Mouse (Mus musculus) forebrain, embryonic 14.5 days (tissue): ENCODE measurements around the gene Rrp7a. TPM values are rescaled to one million over a fixed set of nuclear protein-coding genes. Genes with fewer than 3 reads are reported as not detected.

ENCODE experiments used
- ATAC-seq: fragments of 200-750 bp; cut with Nextera tagmentation; 2 replicates; pipeline ENCODE4 v1.8.0; 2017; ENCODE audit warnings: mild to moderate bottlenecking, moderate library complexity
- DNase-seq: peaks from one replicate; pipeline ENCODE4 v3.0.0-alpha.2; 2015; ENCODE audit warnings: low spot score
- H3K27ac ChIP-seq: fragments of 300-500 bp; sonication (generic); 2 replicates; pipeline ENCODE4 v1.5.1; 2014; ENCODE audit warnings: low read depth, mild to moderate bottlenecking, control low read depth, low read length, moderate library complexity
- H3K27me3 ChIP-seq: fragments of 300-500 bp; sonication (generic); replicated peaks from 2 replicates; pipeline ENCODE4 v1.6.1; 2014; ENCODE audit warnings: low read length, control low read depth, mixed read lengths; ENCODE audit not compliant: control insufficient read depth, insufficient read depth
- H3K36me3 ChIP-seq: fragments of 300-500 bp; sonication (generic); 2 replicates; pipeline ENCODE4 v1.6.1; 2014; ENCODE audit warnings: low read length, control low read depth; ENCODE audit not compliant: control insufficient read depth, insufficient read depth
- H3K4me1 ChIP-seq: fragments of 300-500 bp; sonication (generic); 2 replicates; pipeline ENCODE4 v1.6.1; 2014; ENCODE audit warnings: antibody characterized with exemption, low read length, control low read depth; ENCODE audit not compliant: control insufficient read depth, insufficient read depth
- H3K4me2 ChIP-seq: fragments of 300-500 bp; sonication (generic); 2 replicates; pipeline ENCODE4 v1.6.1; 2014; ENCODE audit warnings: mild to moderate bottlenecking, control low read depth, low read length
- H3K4me3 ChIP-seq: fragments of 300-500 bp; sonication (generic); 2 replicates; pipeline ENCODE4 v1.5.1; 2014; ENCODE audit warnings: low read depth, low read length, control low read depth
- H3K9ac ChIP-seq: fragments of 300-500 bp; sonication (generic); 2 replicates; pipeline ENCODE4 v1.6.1; 2014; ENCODE audit warnings: mild to moderate bottlenecking, low read length, control low read depth, moderate library complexity
- H3K9me3 ChIP-seq: fragments of 300-500 bp; sonication (generic); replicated peaks from 2 replicates; pipeline ENCODE4 v1.6.1; 2016; ENCODE audit warnings: low read length, control low read depth, mixed read lengths; ENCODE audit not compliant: control insufficient read depth
- WGBS: fragments of 180-500 bp; shearing (Covaris S2); extraction: QIAGEN DNeasy Blood & Tissue Kit; methylation state at CpG from one replicate; pipeline ENCODE4 v1.1.7; 2014; 5-methylcytosine and 5-hydroxymethylcytosine counted together
- polyA plus RNA-seq: library from polyadenylated mRNA; unstranded; fragments of >200 nt; fragmentation: Nextera tagmentation; extraction: Ambion mirVana; gene quantifications from 2 replicates; pipeline ENCODE4 v1.2.1, GENCODE M21; 2014

The Rrp7a gene
- polyA plus RNA-seq, 1 experiment from 2014 or later = 64.2 TPM

- H3K36me3 ChIP-seq = peaks cover 62% of the 10 kb centered on the region
Observed at GRCm38 (mm10) chr15:83126582-83126981, 4.0 kb upstream of the Rrp7a start.

GRCm38 (mm10) chr15:83124625-83125024 lies 2.0 kb upstream of the Rrp7a start:
- 67% methylated on average over 5 of the region's 5 CpGs for WGBS
- no peak for DNase-seq
- H3K36me3 ChIP-seq = peaks cover 47% of the 10 kb centered on the region

More at GRCm38 (mm10) chr15:83126582-83126981, 4.0 kb upstream of the Rrp7a start:
- DNase-seq = no peak
- no peak overlapping the region for H3K4me2 ChIP-seq
- H3K4me1 ChIP-seq = peaks cover under 1% of the 10 kb centered on the region; the same call in 1 of the 2 replicates
- no peaks in the 10 kb centered on the region for H3K9me3 ChIP-seq
- H3K27ac ChIP-seq = no peak overlapping the region
- no peak for ATAC-seq
- H3K4me3 ChIP-seq = no peak overlapping the region
- no peaks in the 10 kb centered on the region for H3K27me3 ChIP-seq
- H3K9ac ChIP-seq = no peak overlapping the region
- WGBS = 91% methylated on average over 9 of the region's 9 CpGs

GRCm38 (mm10) chr15:83121709-83122565 lies 664 bp downstream of the Rrp7a start:
- 3% methylated on average over 40 of the region's 43 CpGs for WGBS
- H3K4me2 ChIP-seq = peak overlapping the region; percentile 78
- ATAC-seq = peak; percentile 62

More at GRCm38 (mm10) chr15:83124625-83125024, 2.0 kb upstream of the Rrp7a start:
- no peak for ATAC-seq
- H3K27ac ChIP-seq = no peak overlapping the region
- H3K4me3 ChIP-seq = no peak overlapping the region
- no peak overlapping the region for H3K4me2 ChIP-seq
- peaks cover 3% of the 10 kb centered on the region; the same call in 1 of the 2 replicates for H3K4me1 ChIP-seq
- H3K9ac ChIP-seq = no peak overlapping the region
- no peaks in the 10 kb centered on the region for H3K27me3 ChIP-seq
- H3K9me3 ChIP-seq = no peaks in the 10 kb centered on the region

GRCm38 (mm10) chr15:83118360-83118759 lies 4.2 kb downstream of the Rrp7a start:
- no peak for ATAC-seq
- 54% methylated on average over 7 of the region's 7 CpGs for WGBS
- Histone ChIP-seq H3K4me1 (peaks cover 3% of the 10 kb centered on the region; the same call in 1 of the 2 replicates), H3K27ac (0 out of 2 replicates have a peak overlapping the region, but pooled peaks have one; percentile 27), H3K4me2 (no peak overlapping the region), H3K9me3 (no peaks in the 10 kb centered on the region), H3K4me3 (no peak overlapping the region), H3K27me3 (no peaks in the 10 kb centered on the region), H3K9ac (peak overlapping the region; percentile 7; the same call in 1 of the 2 replicates), H3K36me3 (peaks cover 44% of the 10 kb centered on the region)
- DNase-seq = peak; percentile 92

More at GRCm38 (mm10) chr15:83121709-83122565, 664 bp downstream of the Rrp7a start:
- Histone ChIP-seq H3K9ac (peak overlapping the region; percentile 71), H3K4me1 (peaks cover 3% of the 10 kb centered on the region; the same call in 1 of the 2 replicates), H3K36me3 (peaks cover 45% of the 10 kb centered on the region), H3K9me3 (no peaks in the 10 kb centered on the region), H3K4me3 (peak overlapping the region; percentile 80), H3K27me3 (no peaks in the 10 kb centered on the region), H3K27ac (peak overlapping the region; percentile 77)
- peak; percentile 77 for DNase-seq

- no peak overlapping the region for H3K27ac ChIP-seq
- 43% methylated on average over 6 of the region's 6 CpGs for WGBS
Observed at GRCm38 (mm10) chr15:83115071-83115470, 7.5 kb downstream of the Rrp7a start.

GRCm38 (mm10) chr15:83114106-83114505 lies 8.5 kb downstream of the Rrp7a start:
- ATAC-seq = no peak
- WGBS = 75% methylated on average over 9 of the region's 9 CpGs
- H3K36me3 ChIP-seq = peaks cover 36% of the 10 kb centered on the region
- no peaks in the 10 kb centered on the region for H3K27me3 ChIP-seq
- DNase-seq = no peak
- no peak overlapping the region for H3K4me2 ChIP-seq
- H3K27ac ChIP-seq = no peak overlapping the region
- H3K4me1 ChIP-seq = peaks cover 5% of the 10 kb centered on the region; the same call in 1 of the 2 replicates
- H3K9me3 ChIP-seq = no peaks in the 10 kb centered on the region
- no peak overlapping the region for H3K9ac ChIP-seq
- H3K4me3 ChIP-seq = no peak overlapping the region

More at GRCm38 (mm10) chr15:83115071-83115470, 7.5 kb downstream of the Rrp7a start:
- no peak overlapping the region for H3K4me2 ChIP-seq
- ATAC-seq (no peak), DNase-seq (no peak)
- peaks cover 42% of the 10 kb centered on the region for H3K36me3 ChIP-seq
- no peaks in the 10 kb centered on the region for H3K9me3 ChIP-seq
- H3K4me1 ChIP-seq = peaks cover 5% of the 10 kb centered on the region; the same call in 1 of the 2 replicates
- no peak overlapping the region for H3K4me3 ChIP-seq
- H3K9ac ChIP-seq = no peak overlapping the region
- no peaks in the 10 kb centered on the region for H3K27me3 ChIP-seq

GRCm38 (mm10) chr15:83112898-83113297 lies 9.7 kb downstream of the Rrp7a start:
- peaks cover 5% of the 10 kb centered on the region; the same call in 1 of the 2 replicates for H3K4me1 ChIP-seq
- H3K4me3 ChIP-seq = no peak overlapping the region
- peaks cover 26% of the 10 kb centered on the region for H3K36me3 ChIP-seq
- DNase-seq (peak; percentile 67), ATAC-seq (peak; percentile 68)
- no peaks in the 10 kb centered on the region for H3K27me3 ChIP-seq
- no peak overlapping the region for H3K27ac ChIP-seq
- H3K9ac ChIP-seq = no peak overlapping the region
- no peak overlapping the region for H3K4me2 ChIP-seq
- H3K9me3 ChIP-seq = no peaks in the 10 kb centered on the region
- WGBS = 8% methylated on average over 10 of the region's 11 CpGs

GRCm38 (mm10) chr15:83111874-83112273 lies 10.7 kb downstream of the Rrp7a start:
- no peaks in the 10 kb centered on the region for H3K27me3 ChIP-seq
- H3K4me2 ChIP-seq = no peak overlapping the region
- ATAC-seq (no peak), DNase-seq (no peak)
- no peak overlapping the region for H3K4me3 ChIP-seq
- H3K9ac ChIP-seq = no peak overlapping the region
- WGBS = 85% methylated on average over 7 of the region's 7 CpGs
- peaks cover 5% of the 10 kb centered on the region; the same call in 1 of the 2 replicates for H3K4me1 ChIP-seq
- H3K27ac ChIP-seq = no peak overlapping the region
- H3K9me3 ChIP-seq = no peaks in the 10 kb centered on the region
- H3K36me3 ChIP-seq = peaks cover 16% of the 10 kb centered on the region

- H3K9ac ChIP-seq = no peak overlapping the region
- H3K9me3 ChIP-seq = no peaks in the 10 kb centered on the region
- H3K4me1 ChIP-seq = peaks cover 5% of the 10 kb centered on the region; the same call in 1 of the 2 replicates
- DNase-seq (no peak), ATAC-seq (no peak)
- WGBS = 65% methylated on average over 6 of the region's 6 CpGs
- H3K4me3 ChIP-seq = no peak overlapping the region
- H3K4me2 ChIP-seq = no peak overlapping the region
- peaks cover 10% of the 10 kb centered on the region for H3K36me3 ChIP-seq
- H3K27me3 ChIP-seq = no peaks in the 10 kb centered on the region
- H3K27ac ChIP-seq = no peak overlapping the region
Observed at GRCm38 (mm10) chr15:83111290-83111689, 11.3 kb downstream of the Rrp7a start.
